Comparison of ENCODE assay signal across 21 mouse cellular contexts in the genomic region with DNA sequence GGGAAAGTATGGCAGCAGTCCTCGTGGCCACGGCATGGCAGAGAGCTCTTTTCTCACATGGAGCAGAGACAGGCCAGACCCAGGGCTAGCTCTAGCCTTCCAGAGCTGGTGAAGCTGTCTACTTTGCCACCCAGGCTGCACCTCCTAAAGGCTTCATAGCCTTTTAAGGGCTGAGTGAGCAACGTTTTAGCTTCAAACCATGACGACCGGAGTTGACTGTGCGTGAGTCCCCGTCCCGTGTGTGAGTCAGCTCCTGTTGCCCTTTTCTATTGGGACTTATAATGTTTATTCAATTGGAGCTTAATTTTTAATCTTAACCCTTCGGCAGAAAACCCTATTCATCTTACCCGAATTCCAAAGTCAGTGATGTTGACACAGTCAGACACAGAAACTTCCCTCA. TPM values are rescaled to one million over a fixed set of nuclear protein-coding genes. Genes with fewer than 3 reads are reported as not detected.
A peak's percentile ranks its signal among the peaks of the same experiment; 100 is the strongest.
DNase-seq lines count a peak whose midpoint lies in the region; ATAC-seq lines count a peak whose summit lies in the region.
"Had no signal": no experiment of that assay in that cellular context is flagged by ENCODE, and none has a peak within 500 bp of the region (broad histone marks: within the 10 kb centered on the region; RNA-seq: fewer than 3 reads in every experiment).

No protein-coding gene starts in this region.

- H3K27ac ChIP-seq in forebrain, embryonic 16.5 days (ENCODE audit: low read length) = peak overlapping the region; percentile 20; the same call in 1 of the 2 replicates
- H3K27ac ChIP-seq in forebrain, embryonic 14.5 days (ENCODE audit: low read depth, low read length) = no peak overlapping the region
- peak overlapping the region; percentile 28; the same call in 1 of the 2 replicates for H3K27ac ChIP-seq in midbrain, embryonic 10.5 days (replicated peaks)
- H3K27ac ChIP-seq in midbrain, embryonic 15.5 days = no peak overlapping the region
- 0 out of 2 replicates have a peak overlapping the region, but pooled peaks have one; percentile 26 for H3K27ac ChIP-seq in limb, embryonic 10.5 days
- H3K27ac ChIP-seq: heart, embryonic 10.5 days; hindbrain, embryonic 12.5 days had no signal

- H3K9me3 ChIP-seq in forebrain, embryonic 16.5 days (ENCODE audit: control insufficient read depth, low read length) = no peaks in the 10 kb centered on the region
- H3K9me3 ChIP-seq in forebrain, embryonic 14.5 days (replicated peaks; ENCODE audit: control insufficient read depth, low read length) = no peaks in the 10 kb centered on the region
- H3K9me3 ChIP-seq in midbrain, embryonic 10.5 days (replicated peaks) = no peaks in the 10 kb centered on the region
- H3K9me3 ChIP-seq in midbrain, embryonic 15.5 days = no peaks in the 10 kb centered on the region
- no peaks in the 10 kb centered on the region for H3K9me3 ChIP-seq in limb, embryonic 10.5 days (replicated peaks)
- H3K9me3 ChIP-seq: heart, embryonic 10.5 days; hindbrain, embryonic 12.5 days had no signal

- H3K4me3 ChIP-seq in forebrain, embryonic 16.5 days (replicated peaks; ENCODE audit: low read length) = no peak overlapping the region
- H3K4me3 ChIP-seq in forebrain, embryonic 14.5 days (ENCODE audit: low read depth, low read length) = no peak overlapping the region
- no peak overlapping the region for H3K4me3 ChIP-seq in midbrain, embryonic 10.5 days
- no peak overlapping the region for H3K4me3 ChIP-seq in midbrain, embryonic 15.5 days
- H3K4me3 ChIP-seq in limb, embryonic 10.5 days = no peak overlapping the region
- H3K4me3 ChIP-seq: erythroblast, embryonic 14.5 days; heart, embryonic 10.5 days; hindbrain, embryonic 12.5 days had no signal

- DNase-seq in forebrain, embryonic 14.5 days (ENCODE audit: low spot score) = no peak
- DNase-seq in midbrain, embryonic 10.5 days (ENCODE audit: low spot score) = no peak
- no peak for DNase-seq in limb, embryonic 10.5 days (ENCODE audit: low spot score)
- DNase-seq in kidney, postnatal 4 days = no peak
- DNase-seq in adrenal gland, adult 18-20 months (ENCODE audit: low spot score in 2 of 2) = no peak
- DNase-seq: adrenal gland, postnatal 10 days; cerebellum, adult 11 months; cerebellum, adult 9-10 months; cerebellum, postnatal 25 days; gastrocnemius, postnatal 36 days; heart, adult 18-20 months; heart, postnatal 10 days; heart, postnatal 4 days; kidney, adult 18-20 months had no signal

- no peak overlapping the region for H3K4me2 ChIP-seq in forebrain, embryonic 16.5 days (ENCODE audit: low read length)
- H3K4me2 ChIP-seq in forebrain, embryonic 14.5 days (ENCODE audit: low read length) = no peak overlapping the region
- H3K4me2 ChIP-seq in midbrain, embryonic 15.5 days = no peak overlapping the region
- H3K4me2 ChIP-seq: hindbrain, embryonic 12.5 days had no signal

- H3K4me1 ChIP-seq in forebrain, embryonic 16.5 days (replicated peaks; ENCODE audit: control insufficient read depth, insufficient read depth, low read length) = no peaks in the 10 kb centered on the region
- no peaks in the 10 kb centered on the region for H3K4me1 ChIP-seq in forebrain, embryonic 14.5 days (ENCODE audit: control insufficient read depth, insufficient read depth, low read length)
- no peaks in the 10 kb centered on the region for H3K4me1 ChIP-seq in midbrain, embryonic 10.5 days
- no peaks in the 10 kb centered on the region for H3K4me1 ChIP-seq in midbrain, embryonic 15.5 days
- H3K4me1 ChIP-seq in limb, embryonic 10.5 days = peaks cover 22% of the 10 kb centered on the region
- H3K4me1 ChIP-seq: heart, embryonic 10.5 days; hindbrain, embryonic 12.5 days had no signal

- WGBS in forebrain, embryonic 16.5 days = 78% methylated on average over 10 of the region's 10 CpGs
- 76% methylated on average over 10 of the region's 10 CpGs for WGBS in forebrain, embryonic 14.5 days
- WGBS in midbrain, embryonic 10.5 days = 85% methylated on average over 10 of the region's 10 CpGs
- WGBS in midbrain, embryonic 15.5 days = 81% methylated on average over 10 of the region's 10 CpGs
- WGBS in limb, embryonic 10.5 days = 92% methylated on average over 10 of the region's 10 CpGs

- H3K36me3 ChIP-seq in forebrain, embryonic 16.5 days (ENCODE audit: control insufficient read depth, insufficient read depth) = no peaks in the 10 kb centered on the region
- no peaks in the 10 kb centered on the region for H3K36me3 ChIP-seq in forebrain, embryonic 14.5 days (ENCODE audit: control insufficient read depth, insufficient read depth, low read length)
- no peaks in the 10 kb centered on the region for H3K36me3 ChIP-seq in midbrain, embryonic 10.5 days
- no peaks in the 10 kb centered on the region for H3K36me3 ChIP-seq in midbrain, embryonic 15.5 days (replicated peaks)
- H3K36me3 ChIP-seq in limb, embryonic 10.5 days = no peaks in the 10 kb centered on the region
- H3K36me3 ChIP-seq: heart, embryonic 10.5 days; hindbrain, embryonic 12.5 days had no signal

- H3K9ac ChIP-seq in forebrain, embryonic 16.5 days (replicated peaks; ENCODE audit: low read depth, low read length) = no peak overlapping the region
- H3K9ac ChIP-seq in forebrain, embryonic 14.5 days (ENCODE audit: low read length) = no peak overlapping the region
- H3K9ac ChIP-seq in midbrain, embryonic 15.5 days = no peak overlapping the region
- H3K9ac ChIP-seq: hindbrain, embryonic 12.5 days had no signal

- ATAC-seq in forebrain, embryonic 16.5 days = no peak
- no peak for ATAC-seq in forebrain, embryonic 14.5 days
- ATAC-seq in midbrain, embryonic 15.5 days (replicated peaks) = no peak
- ATAC-seq: hindbrain, embryonic 16.5 days; inflammation-experienced regulatory T-cells, adult 6 months had no signal

- no peaks in the 10 kb centered on the region for H3K27me3 ChIP-seq in forebrain, embryonic 16.5 days (replicated peaks; ENCODE audit: control insufficient read depth, insufficient read depth, low read length)
- H3K27me3 ChIP-seq in forebrain, embryonic 14.5 days (replicated peaks; ENCODE audit: control insufficient read depth, insufficient read depth, low read length) = no peaks in the 10 kb centered on the region
- no peaks in the 10 kb centered on the region for H3K27me3 ChIP-seq in midbrain, embryonic 10.5 days (ENCODE audit: low read depth, poor library complexity, severe bottlenecking)
- H3K27me3 ChIP-seq in midbrain, embryonic 15.5 days (replicated peaks) = no peaks in the 10 kb centered on the region
- no peaks in the 10 kb centered on the region for H3K27me3 ChIP-seq in limb, embryonic 10.5 days (ENCODE audit: low read depth, poor library complexity, severe bottlenecking)
- H3K27me3 ChIP-seq: hindbrain, embryonic 12.5 days had no signal

RNA-seq across cellular contexts. Expression of a gene that starts 43.2 kb away (rescaled TPM):
- 3.3 and 5.0 TPM in 2 replicates for polyA plus RNA-seq in forebrain, embryonic 16.5 days (2015; fragmentation: Nextera tagmentation; extraction: Ambion mirVana)
- 6.3 and 6.9 TPM in 2 replicates for polyA plus RNA-seq in forebrain, embryonic 14.5 days (2014; fragmentation: Nextera tagmentation; extraction: Ambion mirVana)
- polyA plus RNA-seq in midbrain, embryonic 10.5 days (2016; fragmentation: Nextera tagmentation; extraction: Ambion mirVana) = 5.6 and 10.6 TPM in 2 replicates
- 6.7 and 9.2 TPM in 2 replicates for polyA plus RNA-seq in midbrain, embryonic 15.5 days (2015; fragmentation: Nextera tagmentation; extraction: Ambion mirVana)
- 8.7 and 19.3 TPM in 2 replicates for polyA plus RNA-seq in limb, embryonic 10.5 days (2016; fragmentation: Nextera tagmentation; extraction: Ambion mirVana)
- total RNA-seq in adrenal gland, adult 18-20 months (2021) = 1 to 10 TPM; 3.0 to 3.4 TPM
- polyA plus RNA-seq: erythroblast, embryonic 14.5 days; inflammation-experienced regulatory T-cells, adult 6 months had no signal

Comparison
In these comparisons a context has a peak if more than half of its experiments do, and no peak if none do; other contexts are left out.
1. H3K27ac ChIP-seq: peak in forebrain, embryonic 16.5 days (single experiment), midbrain, embryonic 10.5 days (single experiment) and limb, embryonic 10.5 days (single experiment); none in forebrain, embryonic 14.5 days (single experiment) and midbrain, embryonic 15.5 days (single experiment).